Mouse (Mus musculus) thymus, adult 18-20 months (tissue): Measurements from ENCODE around the gene Tfap2e.

Experiments used
- DNase-seq, 2 experiments: peaks; one replicate each; pipeline ENCODE4 v3.0.0; 2022; ENCODE audit warnings: mixed read lengths in 2 of 2

The Tfap2e gene

GRCm38 (mm10) chr4:126751556-126752023 is 15.6 kb upstream of the Tfap2e start:
- no peak for DNase-seq

- no peak for DNase-seq
Measured at GRCm38 (mm10) chr4:126750863-126751555, 15.0 kb upstream of the Tfap2e start.

GRCm38 (mm10) chr4:126750046-126750683 is 14.1 kb upstream of the Tfap2e start:
- no peak for DNase-seq

GRCm38 (mm10) chr4:126749553-126749952 is 13.5 kb upstream of the Tfap2e start:
- no peak for DNase-seq

GRCm38 (mm10) chr4:126748381-126748780 is 12.3 kb upstream of the Tfap2e start:
- no peak for DNase-seq

GRCm38 (mm10) chr4:126746194-126746840 is 10.3 kb upstream of the Tfap2e start:
- no peak for DNase-seq

- no peak for DNase-seq
Measured at GRCm38 (mm10) chr4:126745506-126746193, 9.6 kb upstream of the Tfap2e start.

- DNase-seq = no peak
Measured at GRCm38 (mm10) chr4:126744831-126745230, 8.8 kb upstream of the Tfap2e start.

GRCm38 (mm10) chr4:126743713-126744112 is 7.7 kb upstream of the Tfap2e start:
- DNase-seq = no peak

- DNase-seq = no peak
Measured at GRCm38 (mm10) chr4:126742976-126743375, 6.9 kb upstream of the Tfap2e start.

- DNase-seq = peak; percentile 58 to 66
Measured at GRCm38 (mm10) chr4:126741448-126741847, 5.4 kb upstream of the Tfap2e start.

- DNase-seq = no peak
Measured at GRCm38 (mm10) chr4:126739966-126740676, 4.1 kb upstream of the Tfap2e start.

GRCm38 (mm10) chr4:126735382-126736000 is 549 bp downstream of the Tfap2e start:
- DNase-seq = no peak

GRCm38 (mm10) chr4:126734700-126735381 is 1.2 kb downstream of the Tfap2e start:
- DNase-seq = no peak

GRCm38 (mm10) chr4:126734001-126734603 is 1.9 kb downstream of the Tfap2e start:
- no peak for DNase-seq

GRCm38 (mm10) chr4:126732531-126733380 is 3.3 kb downstream of the Tfap2e start:
- no peak for DNase-seq

GRCm38 (mm10) chr4:126732111-126732510 is 3.9 kb downstream of the Tfap2e start:
- no peak for DNase-seq

GRCm38 (mm10) chr4:126707439-126707826 is 28.6 kb downstream of the Tfap2e start:
- DNase-seq = no peak

GRCm38 (mm10) chr4:126706630-126707438 is 29.2 kb downstream of the Tfap2e start:
- no peak for DNase-seq
